Mouse (Mus musculus): ENCODE results near the gene Hist1h4h. TPM values are rescaled to one million over a fixed set of nuclear protein-coding genes. Genes with fewer than 3 reads are reported as not detected.

The Hist1h4h gene
- polyA plus RNA-seq, 1 experiment = 21.5 TPM

DNA sequence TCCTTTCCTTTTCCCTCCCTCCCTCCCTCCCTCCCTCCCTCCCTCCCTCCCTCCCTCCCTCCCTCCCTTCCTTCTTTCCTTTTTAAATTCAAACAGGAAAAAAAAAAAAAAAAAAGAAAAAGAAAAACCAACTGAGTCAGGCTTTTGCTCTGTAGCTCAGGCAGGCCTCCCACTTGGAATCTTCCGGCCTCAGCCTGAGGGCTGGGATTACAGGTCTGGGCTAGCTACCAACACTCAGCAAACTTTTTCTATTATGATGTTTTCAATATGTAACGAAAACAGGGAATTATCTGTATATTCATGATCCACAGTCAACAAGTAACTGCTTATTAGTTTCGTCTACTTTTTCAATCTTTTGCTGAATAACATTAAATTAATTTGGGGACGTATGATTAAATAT, 27.9 kb upstream of the Hist1h4h start:
- Histone ChIP-seq H3K4me2 (ENCODE audit: low read depth) (no peak overlapping the region), H3K79me2 (ENCODE audit: control insufficient read depth, insufficient read depth) (no peaks in the 10 kb centered on the region), H3K4me3 (no peak overlapping the region), H3K27me3 (ENCODE audit: control insufficient read depth, insufficient read depth, insufficient read length) (no peaks in the 10 kb centered on the region), H3K36me3 (ENCODE audit: control insufficient read depth, insufficient read depth) (no peaks in the 10 kb centered on the region), H3ac (ENCODE audit: control insufficient read depth, insufficient read length) (no peak overlapping the region)
- TF ChIP-seq SRF (IDR thresholded peaks at IDR 0.05; ENCODE audit: control insufficient read depth, insufficient read length, low read depth) (no peak), E2F4 (IDR thresholded peaks at IDR 0.05; ENCODE audit: insufficient read depth) (no peak), TCF12 (IDR thresholded peaks at IDR 0.05; ENCODE audit: insufficient read depth, poor library complexity, severe bottlenecking) (no peak), POLR2AphosphoS2 (IDR thresholded peaks at IDR 0.05; ENCODE audit: insufficient read length, low read depth) (no peak), TCF3 (IDR thresholded peaks at IDR 0.05; ENCODE audit: insufficient read length, low read depth) (no peak), REST (IDR thresholded peaks at IDR 0.05; ENCODE audit: insufficient read depth, insufficient read length) (no peak), USF1 (IDR thresholded peaks at IDR 0.05; ENCODE audit: low read depth) (no peak), POLR2A (IDR thresholded peaks at IDR 0.05; ENCODE audit: insufficient read length, low read depth) (no peak), MYOG (IDR thresholded peaks at IDR 0.05; ENCODE audit: control insufficient read depth in 1 of 3, insufficient read depth in 1 of 3, insufficient read length in 2 of 3, low read depth in 2 of 3) (no peak), MYOD1 (IDR thresholded peaks at IDR 0.05; ENCODE audit: control insufficient read depth in 1 of 3, insufficient read length in 2 of 3, low read depth in 2 of 3) (no peak), MAX (IDR thresholded peaks at IDR 0.05; ENCODE audit: low read depth) (no peak), CEBPB (IDR thresholded peaks at IDR 0.05; ENCODE audit: insufficient read depth, poor library complexity, severe bottlenecking) (no peak)

DNA sequence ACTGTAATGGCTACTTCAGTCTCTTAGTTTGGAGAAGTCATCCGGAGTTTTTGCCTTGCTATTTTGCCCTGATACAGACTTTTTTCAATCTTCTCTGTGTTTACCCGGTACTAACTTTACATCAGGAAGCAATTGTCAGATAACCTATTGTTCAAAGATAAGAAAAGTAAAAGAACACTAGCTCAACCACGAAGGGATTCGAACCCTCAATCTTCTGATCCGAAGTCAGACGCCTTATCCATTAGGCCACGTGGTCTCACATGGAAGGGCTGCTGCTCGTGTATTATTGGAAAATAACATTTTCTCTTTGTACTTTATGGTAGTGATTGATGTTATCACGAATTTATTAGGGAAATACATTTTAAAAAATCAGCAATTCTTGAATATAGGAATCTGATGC, 27.1 kb upstream of the Hist1h4h start:
- TF ChIP-seq CEBPB (IDR thresholded peaks at IDR 0.05; ENCODE audit: insufficient read depth, poor library complexity, severe bottlenecking) (0 out of 2 replicates have a peak, but pooled peaks have one; percentile 28), SRF (IDR thresholded peaks at IDR 0.05; ENCODE audit: control insufficient read depth, insufficient read length, low read depth) (no peak), POLR2A (IDR thresholded peaks at IDR 0.05; ENCODE audit: insufficient read length, low read depth) (no peak), POLR2AphosphoS2 (IDR thresholded peaks at IDR 0.05; ENCODE audit: insufficient read length, low read depth) (no peak), USF1 (IDR thresholded peaks at IDR 0.05; ENCODE audit: low read depth) (peak; percentile 93), MAX (IDR thresholded peaks at IDR 0.05; ENCODE audit: low read depth) (peak; percentile 50), TCF12 (IDR thresholded peaks at IDR 0.05; ENCODE audit: insufficient read depth, poor library complexity, severe bottlenecking) (no peak)
- Histone ChIP-seq H3K4me2 (ENCODE audit: low read depth) (peak overlapping the region; percentile 37), H3K36me3 (ENCODE audit: control insufficient read depth, insufficient read depth) (no peaks in the 10 kb centered on the region), H3ac (ENCODE audit: control insufficient read depth, insufficient read length) (no peak overlapping the region), H3K4me3 (no peak overlapping the region), H3K27me3 (ENCODE audit: control insufficient read depth, insufficient read depth, insufficient read length) (no peaks in the 10 kb centered on the region), H3K79me2 (ENCODE audit: control insufficient read depth, insufficient read depth) (no peaks in the 10 kb centered on the region)

DNA sequence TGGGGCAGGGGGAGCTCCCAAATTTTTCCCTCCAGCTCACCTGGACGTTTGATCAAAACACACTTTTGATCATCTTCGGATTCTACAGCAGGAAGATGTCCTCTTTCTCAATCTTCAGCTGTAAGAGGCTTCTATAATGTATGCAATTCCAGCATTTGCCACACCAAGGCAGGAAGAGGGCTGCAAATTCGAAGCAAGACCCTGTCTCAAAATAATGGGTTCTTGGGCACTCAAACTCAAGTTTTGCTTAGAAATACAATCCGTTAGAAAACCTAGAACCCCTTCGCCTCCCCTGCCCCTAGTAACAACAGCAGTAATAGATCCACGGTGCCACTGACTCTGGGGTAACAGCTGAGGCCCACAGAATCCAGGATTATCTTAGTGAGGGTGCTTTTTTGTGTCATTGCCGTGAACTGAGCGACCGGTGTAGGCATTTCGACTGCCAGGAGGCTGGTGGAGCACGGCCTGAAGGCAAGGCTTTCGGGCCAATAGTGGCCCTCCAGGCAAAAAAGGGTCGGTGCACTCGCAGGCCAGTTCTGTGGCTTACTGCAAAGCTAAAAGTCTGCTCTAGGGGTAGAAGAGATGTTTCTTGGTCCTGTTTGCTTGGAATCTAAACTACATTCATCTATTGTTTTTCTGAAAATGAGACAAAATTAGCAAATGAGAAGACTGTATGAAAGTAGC, 25.0 kb upstream of the Hist1h4h start:
- Histone ChIP-seq H3K27me3 (ENCODE audit: control insufficient read depth, insufficient read depth, insufficient read length) (no peaks in the 10 kb centered on the region), H3K79me2 (ENCODE audit: control insufficient read depth, insufficient read depth) (no peaks in the 10 kb centered on the region), H3K4me3 (peak overlapping the region; percentile 26), H3K36me3 (ENCODE audit: control insufficient read depth, insufficient read depth) (no peaks in the 10 kb centered on the region), H3ac (ENCODE audit: control insufficient read depth, insufficient read length) (no peak overlapping the region), H3K4me2 (ENCODE audit: low read depth) (peak overlapping the region; percentile 91)
- TF ChIP-seq MYOD1 (IDR thresholded peaks at IDR 0.05; ENCODE audit: control insufficient read depth in 1 of 3, insufficient read length in 2 of 3, low read depth in 2 of 3) = no peak
- no peak for TF ChIP-seq E2F4 (IDR thresholded peaks at IDR 0.05; ENCODE audit: insufficient read depth)
- no peak for TF ChIP-seq POLR2A (IDR thresholded peaks at IDR 0.05; ENCODE audit: insufficient read length, low read depth)
- TF ChIP-seq POLR2AphosphoS2 (IDR thresholded peaks at IDR 0.05; ENCODE audit: insufficient read length, low read depth) = no peak
- no peak for TF ChIP-seq USF1 (IDR thresholded peaks at IDR 0.05; ENCODE audit: low read depth)
- TF ChIP-seq SRF (IDR thresholded peaks at IDR 0.05; ENCODE audit: control insufficient read depth, insufficient read length, low read depth) = no peak

- Histone ChIP-seq H3K36me3 (ENCODE audit: control insufficient read depth, insufficient read depth) (no peaks in the 10 kb centered on the region), H3K4me3 (peak overlapping the region; percentile 26), H3K79me2 (ENCODE audit: control insufficient read depth, insufficient read depth) (no peaks in the 10 kb centered on the region), H3K4me2 (ENCODE audit: low read depth) (peak overlapping the region; percentile 91), H3ac (ENCODE audit: control insufficient read depth, insufficient read length) (no peak overlapping the region), H3K27me3 (ENCODE audit: control insufficient read depth, insufficient read depth, insufficient read length) (no peaks in the 10 kb centered on the region)
- TF ChIP-seq MYOG (IDR thresholded peaks at IDR 0.05; ENCODE audit: control insufficient read depth in 1 of 3, insufficient read depth in 1 of 3, insufficient read length in 2 of 3, low read depth in 2 of 3) (no peak), CEBPB (IDR thresholded peaks at IDR 0.05; ENCODE audit: insufficient read depth, poor library complexity, severe bottlenecking) (0 out of 2 replicates have a peak, but pooled peaks have one; percentile 31)
Measured at GRCm38 (mm10) chr13:23506351-23506750, 24.5 kb upstream of the Hist1h4h start.

- H3ac ChIP-seq (ENCODE audit: control insufficient read depth, insufficient read length) = no peak overlapping the region
- H3K36me3 ChIP-seq (ENCODE audit: control insufficient read depth, insufficient read depth) = no peaks in the 10 kb centered on the region
- H3K27me3 ChIP-seq (ENCODE audit: control insufficient read depth, insufficient read depth, insufficient read length) = no peaks in the 10 kb centered on the region
- no peak overlapping the region for H3K4me3 ChIP-seq
- no peak overlapping the region for H3K4me2 ChIP-seq (ENCODE audit: low read depth)
- TF ChIP-seq POLR2A (IDR thresholded peaks at IDR 0.05; ENCODE audit: insufficient read length, low read depth) (no peak), MYOD1 (IDR thresholded peaks at IDR 0.05; ENCODE audit: control insufficient read depth in 1 of 3, insufficient read length in 2 of 3, low read depth in 2 of 3) (no peak), MAX (IDR thresholded peaks at IDR 0.05; ENCODE audit: low read depth) (no peak), POLR2AphosphoS2 (IDR thresholded peaks at IDR 0.05; ENCODE audit: insufficient read length, low read depth) (no peak), E2F4 (IDR thresholded peaks at IDR 0.05; ENCODE audit: insufficient read depth) (no peak)
- H3K79me2 ChIP-seq (ENCODE audit: control insufficient read depth, insufficient read depth) = no peaks in the 10 kb centered on the region
Measured at GRCm38 (mm10) chr13:23506819-23507515, 23.9 kb upstream of the Hist1h4h start.
